23 mouse cellular contexts compared by ENCODE assay signal in the genomic region with DNA sequence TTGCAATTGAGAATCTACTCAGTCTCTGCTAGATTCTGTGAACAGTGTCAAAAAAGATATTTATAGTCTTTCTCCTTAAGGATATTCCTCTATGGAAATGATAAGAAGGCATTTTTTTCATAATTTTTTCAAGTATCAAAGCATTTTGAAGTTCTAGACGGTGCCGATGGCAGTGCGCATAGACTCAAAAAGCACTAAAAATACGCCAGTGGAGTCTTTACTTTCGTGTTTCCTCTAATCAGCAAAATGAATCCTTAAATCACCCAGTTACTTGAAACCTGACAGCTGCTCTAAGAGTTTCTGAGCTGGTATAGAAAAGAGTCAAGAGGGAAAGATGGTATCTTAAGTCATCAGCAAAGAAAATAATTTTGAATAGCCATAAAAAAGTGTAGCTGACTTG.
DNase-seq lines count a peak whose midpoint lies in the region; ATAC-seq and TF ChIP-seq lines count a peak whose summit lies in the region.
"Had no signal": no experiment of that assay in that cellular context is flagged by ENCODE, and none has a peak within 500 bp of the region (broad histone marks: within the 10 kb centered on the region; RNA-seq: fewer than 3 reads in every experiment).

No protein-coding gene starts in this region.

- no peak for TF ChIP-seq CTCF in forebrain, postnatal 0 days (IDR thresholded peaks at IDR 0.05; ENCODE audit: low read depth)

- H3K9ac ChIP-seq in forebrain, postnatal 0 days, result no peak overlapping the region

- no peak for TF ChIP-seq POLR2A in myocyte (IDR thresholded peaks at IDR 0.05; ENCODE audit: insufficient read length, low read depth)

- H3K9me3 ChIP-seq in forebrain, postnatal 0 days (ENCODE audit: low read length), result no peaks in the 10 kb centered on the region
- H3K9me3 ChIP-seq in forebrain, embryonic 10.5 days, result no peaks in the 10 kb centered on the region
- H3K9me3 ChIP-seq: G1E had no signal

- ATAC-seq in forebrain, postnatal 0 days, result peak; percentile 55
- ATAC-seq in frontal cortex, adult (ENCODE audit: low TSS enrichment), result peak; percentile 57; the same call in 1 of the 2 replicates
- ATAC-seq: activated CD4-positive, CD25-positive, alpha-beta regulatory T cell, adult 4 months; CD4-positive, CD25-positive, alpha-beta regulatory T cell, adult 4 months; Patski had no signal

- 58% methylated on average over 5 of the region's 5 CpGs for WGBS in forebrain, postnatal 0 days
- 94% methylated on average over 5 of the region's 5 CpGs for WGBS in forebrain, embryonic 10.5 days

- no peak overlapping the region for H3K27ac ChIP-seq in forebrain, postnatal 0 days (ENCODE audit: low read depth, low read length)
- H3K27ac ChIP-seq in forebrain, embryonic 10.5 days, result no peak overlapping the region

- H3K4me2 ChIP-seq in forebrain, postnatal 0 days (ENCODE audit: low read depth), result no peak overlapping the region
- peak overlapping the region; percentile 7 for H3K4me2 ChIP-seq in myocyte (ENCODE audit: low read depth)

- H3ac ChIP-seq in myocyte (ENCODE audit: control insufficient read depth, insufficient read length), result no peak overlapping the region

- no peaks in the 10 kb centered on the region for H3K79me2 ChIP-seq in myocyte (ENCODE audit: control insufficient read depth, insufficient read depth)

- DNase-seq in forebrain, postnatal 0 days, result no peak
- no peak for DNase-seq in forebrain, embryonic 10.5 days (ENCODE audit: extremely low spot score, low spot score)
- no peak for DNase-seq in frontal cortex, postnatal 10 days (ENCODE audit: low spot score in 2 of 2)
- peak; percentile 16 for DNase-seq in brain, adult 2 months (ENCODE audit: low read depth, low spot score)
- no peak for DNase-seq in thymus, postnatal 10 days (ENCODE audit: low spot score in 2 of 2)
- no peak for DNase-seq in cerebellum, adult 9-11 months
- DNase-seq: adrenal gland, adult 2 months; adrenal gland, adult 8-10 months; adrenal gland, postnatal 10 days; adrenal gland, postnatal 14 days; adrenal gland, postnatal 25 days; adrenal gland, postnatal 36 days; B cell, adult 2 months; cerebellum, adult 11 months; cerebellum, adult 11-12 months; cerebellum, adult 18-20 months had no signal

- H3K4me3 ChIP-seq in forebrain, postnatal 0 days (ENCODE audit: low read depth, low read length), result no peak overlapping the region
- no peak overlapping the region for H3K4me3 ChIP-seq in forebrain, embryonic 10.5 days
- H3K4me3 ChIP-seq in myocyte, result no peak overlapping the region

- no peaks in the 10 kb centered on the region for H3K36me3 ChIP-seq in forebrain, postnatal 0 days (ENCODE audit: insufficient read depth)
- 0 out of 2 replicates have a peak, but pooled peaks cover under 1% of the 10 kb centered on the region for H3K36me3 ChIP-seq in forebrain, embryonic 10.5 days (replicated peaks)
- H3K36me3 ChIP-seq in myocyte (ENCODE audit: control insufficient read depth, insufficient read depth), result no peaks in the 10 kb centered on the region
- H3K36me3 ChIP-seq: G1E had no signal

- no peaks in the 10 kb centered on the region for H3K4me1 ChIP-seq in forebrain, postnatal 0 days (ENCODE audit: insufficient read depth)
- no peaks in the 10 kb centered on the region for H3K4me1 ChIP-seq in forebrain, embryonic 10.5 days

- no peaks in the 10 kb centered on the region for H3K27me3 ChIP-seq in forebrain, postnatal 0 days (ENCODE audit: insufficient read depth, low read length)
- no peaks in the 10 kb centered on the region for H3K27me3 ChIP-seq in forebrain, embryonic 10.5 days (ENCODE audit: poor library complexity, severe bottlenecking)
- no peaks in the 10 kb centered on the region for H3K27me3 ChIP-seq in myocyte (ENCODE audit: control insufficient read depth, insufficient read depth, insufficient read length)
- H3K27me3 ChIP-seq: CH12.LX had no signal

TF ChIP-seq in myocyte, 11 proteins besides CTCF, POLR2A, EP300 and RAD21:
- TF ChIP-seq CEBPB (IDR thresholded peaks at IDR 0.05; ENCODE audit: insufficient read depth, poor library complexity, severe bottlenecking), result no peak
